Comparison of ENCODE assay signal across 8 mouse cellular contexts in genomic region chr15:101128181-101129089, GRCm38 (mm10). TPM values are rescaled to one million over a fixed set of nuclear protein-coding genes. Genes with fewer than 3 reads are reported as not detected.
DNase-seq lines count a peak whose midpoint lies in the region; ATAC-seq and TF ChIP-seq lines count a peak whose summit lies in the region.

Acvrl1 (plus strand) TSS chr15:101128522.

- H3K27ac ChIP-seq in testis, adult 2 months (ENCODE audit: control insufficient read depth, insufficient read depth, low read depth, low read length) = peak within 1 kb of the TSS; percentile 75
- no peak within 1 kb of the TSS for H3K27ac ChIP-seq in hindbrain, embryonic 13.5 days
- no peak within 1 kb of the TSS for H3K27ac ChIP-seq in limb, embryonic 12.5 days
- no peak within 1 kb of the TSS for H3K27ac ChIP-seq in neural tube, embryonic 12.5 days

- WGBS in hindbrain, embryonic 13.5 days = 6% methylated on average over 46 of the region's 46 CpGs
- WGBS in limb, embryonic 12.5 days = 5% methylated on average over 46 of the region's 46 CpGs
- WGBS in neural tube, embryonic 12.5 days = 5% methylated on average over 46 of the region's 46 CpGs

- H3K36me3 ChIP-seq in testis, adult 2 months (ENCODE audit: control insufficient read depth, insufficient read depth, low read length) = no peaks in the 10 kb centered on the region
- no peaks in the 10 kb centered on the region for H3K36me3 ChIP-seq in hindbrain, embryonic 13.5 days
- H3K36me3 ChIP-seq in limb, embryonic 12.5 days = no peaks in the 10 kb centered on the region
- H3K36me3 ChIP-seq in neural tube, embryonic 12.5 days = no peaks in the 10 kb centered on the region

- H3K4me3 ChIP-seq in testis, adult 2 months (ENCODE audit: control insufficient read depth, low read depth, low read length) = peak within 1 kb of the TSS; percentile 38
- H3K4me3 ChIP-seq in hindbrain, embryonic 13.5 days = peak within 1 kb of the TSS; percentile 33
- H3K4me3 ChIP-seq in limb, embryonic 12.5 days (replicated peaks) = peak within 1 kb of the TSS; percentile 45
- peak within 1 kb of the TSS; percentile 24 for H3K4me3 ChIP-seq in neural tube, embryonic 12.5 days

- peaks cover 26% of the 10 kb centered on the region for H3K4me1 ChIP-seq in testis, adult 2 months (ENCODE audit: control insufficient read depth, insufficient read depth, low read length)
- H3K4me1 ChIP-seq in hindbrain, embryonic 13.5 days (replicated peaks) = peaks cover 27% of the 10 kb centered on the region
- H3K4me1 ChIP-seq in limb, embryonic 12.5 days (replicated peaks) = peaks cover 30% of the 10 kb centered on the region
- peaks cover 20% of the 10 kb centered on the region for H3K4me1 ChIP-seq in neural tube, embryonic 12.5 days

- no peak; the same call in 1 of the 2 replicates for TF ChIP-seq POLR2A in testis, adult 2 months (IDR thresholded peaks at IDR 0.05; ENCODE audit: control insufficient read depth, low read depth, low read length)

- H3K4me2 ChIP-seq in hindbrain, embryonic 13.5 days = peak within 1 kb of the TSS; percentile 49
- H3K4me2 ChIP-seq in limb, embryonic 12.5 days = peak within 1 kb of the TSS; percentile 75
- H3K4me2 ChIP-seq in neural tube, embryonic 12.5 days (replicated peaks) = peak within 1 kb of the TSS; percentile 53

- no peaks in the 10 kb centered on the region for H3K9me3 ChIP-seq in hindbrain, embryonic 13.5 days
- H3K9me3 ChIP-seq in limb, embryonic 12.5 days = peaks cover 7% of the 10 kb centered on the region; the same call in 1 of the 2 replicates
- H3K9me3 ChIP-seq in neural tube, embryonic 12.5 days = no peaks in the 10 kb centered on the region

- peaks cover 3% of the 10 kb centered on the region; the same call in 1 of the 2 replicates for H3K27me3 ChIP-seq in testis, adult 2 months (ENCODE audit: control insufficient read depth, insufficient read depth, low read length)
- peaks cover 57% of the 10 kb centered on the region for H3K27me3 ChIP-seq in hindbrain, embryonic 13.5 days
- peaks cover 51% of the 10 kb centered on the region for H3K27me3 ChIP-seq in limb, embryonic 12.5 days
- H3K27me3 ChIP-seq in neural tube, embryonic 12.5 days (replicated peaks) = peaks cover 51% of the 10 kb centered on the region

- ATAC-seq in hindbrain, embryonic 13.5 days (ENCODE audit: low FRiP score) = no peak
- peak; percentile 20; the same call in 1 of the 2 replicates for ATAC-seq in limb, embryonic 12.5 days (ENCODE audit: insufficient number of reproducible peaks, insufficient read depth, low FRiP score, low TSS enrichment, low read depth)
- no peak for ATAC-seq in neural tube, embryonic 12.5 days (ENCODE audit: low FRiP score, low read depth)
- ATAC-seq in erythroid progenitor cell, adult 5-6 weeks (replicated peaks; ENCODE audit: low FRiP score, poor library complexity, severe bottlenecking) = no peak

- TF ChIP-seq CTCF in testis, adult 2 months (IDR thresholded peaks at IDR 0.05; ENCODE audit: control insufficient read depth, insufficient read depth, insufficient replicate concordance, low read depth, low read length) = no peak

- H3K9ac ChIP-seq in hindbrain, embryonic 13.5 days = peak within 1 kb of the TSS; percentile 60
- peak within 1 kb of the TSS; percentile 65 for H3K9ac ChIP-seq in limb, embryonic 12.5 days (replicated peaks)
- H3K9ac ChIP-seq in neural tube, embryonic 12.5 days = 0 out of 2 replicates have a peak within 1 kb of the TSS, but pooled peaks have one; percentile 13

- DNase-seq in testis, postnatal 14 days (ENCODE audit: low spot score) = no peak
- DNase-seq in gastrocnemius, postnatal 10 days = peak; percentile 73
- DNase-seq in right cerebral cortex, postnatal 14 days = no peak

RNA-seq across cellular contexts. Expression of gene Acvrl1, which starts in this region (rescaled TPM):
- 3.5 and 4.8 TPM in 2 replicates for polyA plus RNA-seq in testis, adult 2 months (2012; rRNA removed)
- total RNA-seq in gastrocnemius, postnatal 10 days (2021) = 10 to 100 TPM; 15.1 to 18.2 TPM
- 7.9 and 8.6 TPM in 2 replicates for polyA plus RNA-seq in hindbrain, embryonic 13.5 days (2015; fragmentation: Nextera tagmentation; extraction: Ambion mirVana)
- polyA plus RNA-seq in limb, embryonic 12.5 days (2016; fragmentation: Nextera tagmentation; extraction: Ambion mirVana) = 7.3 and 7.4 TPM in 2 replicates
- 8.3 and 10.2 TPM in 2 replicates for polyA plus RNA-seq in neural tube, embryonic 12.5 days (2016; fragmentation: Nextera tagmentation; extraction: Ambion mirVana)
- total RNA-seq in erythroid progenitor cell, adult 5-6 weeks (2015; ENCODE audit: low replicate concordance) = 1.1 and 23.1 TPM in 2 replicates
- 0.08 and 1.3 TPM in 2 replicates for total RNA-seq in erythroid progenitor cell, adult 5-6 weeks (2017; ENCODE audit: low replicate concordance)

Comparison
In these comparisons a context has a peak if more than half of its experiments do, and no peak if none do; other contexts are left out.
1. H3K9ac ChIP-seq: peak in every context shown above with its lines; median percentile 65 in limb, embryonic 12.5 days; 60 in hindbrain, embryonic 13.5 days; 13 in neural tube, embryonic 12.5 days.